ENCODE assay signal across 8 mouse cellular contexts in the genomic region with DNA sequence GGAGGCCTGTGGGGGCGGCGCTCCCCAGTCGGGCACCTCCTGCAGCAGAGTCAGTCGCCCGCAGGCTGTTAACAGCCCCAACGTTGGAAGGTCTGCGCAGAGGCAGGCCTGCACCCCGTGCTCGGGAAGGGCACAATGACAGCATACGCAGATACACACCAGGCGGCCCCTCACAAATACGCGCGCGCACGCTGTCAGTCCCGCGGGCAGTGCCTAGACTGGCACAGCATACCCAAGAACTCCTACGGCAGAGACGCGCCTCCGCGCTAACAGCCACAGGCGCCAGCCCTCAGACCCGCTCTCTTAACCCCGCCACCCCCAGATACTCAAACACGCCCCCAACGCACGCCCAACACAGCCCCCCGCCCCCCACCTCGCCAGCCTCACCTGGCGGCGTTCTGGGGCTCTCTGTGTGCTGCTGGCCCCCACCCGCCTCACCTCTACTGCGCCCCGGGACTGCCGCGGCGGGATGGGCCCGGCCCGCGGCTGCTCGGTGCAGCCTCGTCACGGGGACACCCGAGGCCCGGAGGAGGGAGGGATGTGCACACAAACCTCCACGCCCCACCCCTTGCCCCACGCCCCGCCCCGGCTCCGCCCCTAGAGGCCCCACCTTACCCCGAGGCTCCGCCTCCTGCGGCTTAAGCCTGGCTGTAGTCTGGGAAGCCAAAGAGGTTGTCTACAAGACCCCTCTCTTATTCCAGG. TPM values are rescaled to one million over a fixed set of nuclear protein-coding genes. Genes with fewer than 3 reads are reported as not detected.
DNase-seq lines count a peak whose midpoint lies in the region; ATAC-seq and TF ChIP-seq lines count a peak whose summit lies in the region.

Gene Peli3 (minus strand): TSS at position 577 of the 702 bp plus-strand sequence.

- H3K27me3 ChIP-seq in forebrain, embryonic 13.5 days = peaks cover 21% of the 10 kb centered on the region
- H3K27me3 ChIP-seq in liver, postnatal 0 days (ENCODE audit: insufficient read depth, low read length) = peaks cover 31% of the 10 kb centered on the region
- peaks cover 28% of the 10 kb centered on the region for H3K27me3 ChIP-seq in neural tube, embryonic 13.5 days

- H3K4me1 ChIP-seq in forebrain, embryonic 13.5 days = peaks cover 16% of the 10 kb centered on the region
- peaks cover 8% of the 10 kb centered on the region for H3K4me1 ChIP-seq in liver, postnatal 0 days (ENCODE audit: insufficient read depth)
- peaks cover 19% of the 10 kb centered on the region for H3K4me1 ChIP-seq in neural tube, embryonic 13.5 days (replicated peaks)

- H3K9me3 ChIP-seq in forebrain, embryonic 13.5 days (replicated peaks) = no peaks in the 10 kb centered on the region
- no peaks in the 10 kb centered on the region for H3K9me3 ChIP-seq in liver, postnatal 0 days (ENCODE audit: low read length)
- no peaks in the 10 kb centered on the region for H3K9me3 ChIP-seq in neural tube, embryonic 13.5 days

- no peak for TF ChIP-seq CTCF in liver, postnatal 0 days (IDR thresholded peaks at IDR 0.05; ENCODE audit: low read depth)

- intact Hi-C loops in heart, postnatal 10 days (cut with DNase I) = no loop called here

- peak within 1 kb of the TSS; percentile 7; the same call in 1 of the 2 replicates for H3K27ac ChIP-seq in forebrain, embryonic 13.5 days
- no peak within 1 kb of the TSS for H3K27ac ChIP-seq in liver, postnatal 0 days (ENCODE audit: low read depth)
- peak within 1 kb of the TSS; percentile 82 for H3K27ac ChIP-seq in neural tube, embryonic 13.5 days (replicated peaks)

- peak; percentile 31 to 67 for DNase-seq in CD8-positive naive resting alpha-beta T cell, adult 2 months (ENCODE audit: low read depth in 2 of 2, low spot score in 2 of 2)
- peak; percentile 63 for DNase-seq in c-Kit-positive CD71-positive TER-119-positive erythroid progenitor cells, embryonic 14.5 days (ENCODE audit: low spot score)
- peak; percentile 75 to 82 for DNase-seq in heart, postnatal 10 days
- peak; percentile 76 for DNase-seq in layer of hippocampus, adult 11-12 months (ENCODE audit: low spot score)
- peak; percentile 93 for DNase-seq in liver, postnatal 0 days
- DNase-seq in telencephalon, adult 2 months (ENCODE audit: low read depth, low spot score) = peak; percentile 58

- H3K4me2 ChIP-seq in forebrain, embryonic 13.5 days = peak within 1 kb of the TSS; percentile 86
- peak within 1 kb of the TSS; percentile 83 for H3K4me2 ChIP-seq in liver, postnatal 0 days (ENCODE audit: low read depth, low read length)
- peak within 1 kb of the TSS; percentile 85 for H3K4me2 ChIP-seq in neural tube, embryonic 13.5 days

- H3K4me3 ChIP-seq in forebrain, embryonic 13.5 days = peak within 1 kb of the TSS; percentile 60
- peak within 1 kb of the TSS; percentile 53 for H3K4me3 ChIP-seq in liver, postnatal 0 days (ENCODE audit: low read depth, low read length)
- peak within 1 kb of the TSS; percentile 66 for H3K4me3 ChIP-seq in neural tube, embryonic 13.5 days

- no peak for TF ChIP-seq EP300 in liver, postnatal 0 days (IDR thresholded peaks at IDR 0.05; ENCODE audit: low read depth)

- H3K36me3 ChIP-seq in forebrain, embryonic 13.5 days (ENCODE audit: poor library complexity, severe bottlenecking) = no peaks in the 10 kb centered on the region
- H3K36me3 ChIP-seq in liver, postnatal 0 days (replicated peaks; ENCODE audit: insufficient read depth, low read length) = no peaks in the 10 kb centered on the region
- H3K36me3 ChIP-seq in neural tube, embryonic 13.5 days = peaks cover 2% of the 10 kb centered on the region; the same call in 1 of the 2 replicates

- ATAC-seq in forebrain, embryonic 13.5 days = peak; percentile 97
- ATAC-seq in liver, postnatal 0 days = peak; percentile 99
- ATAC-seq in neural tube, embryonic 13.5 days (ENCODE audit: low read depth) = peak; percentile 96

- under 1% methylated on average over 42 of the region's 55 CpGs for WGBS in forebrain, embryonic 13.5 days
- under 1% methylated on average over 48 of the region's 55 CpGs for WGBS in liver, postnatal 0 days (ENCODE audit: insufficient replicate concordance)
- WGBS in neural tube, embryonic 13.5 days = under 1% methylated on average over 48 of the region's 55 CpGs

- H3K9ac ChIP-seq in forebrain, embryonic 13.5 days = peak within 1 kb of the TSS; percentile 70
- H3K9ac ChIP-seq in liver, postnatal 0 days (replicated peaks) = peak within 1 kb of the TSS; percentile 46
- H3K9ac ChIP-seq in neural tube, embryonic 13.5 days = peak within 1 kb of the TSS; percentile 82

RNA-seq across cellular contexts. Expression of gene Peli3, which starts in this region (rescaled TPM):
- polyA plus RNA-seq in forebrain, embryonic 13.5 days (2015; fragmentation: Nextera tagmentation; extraction: Ambion mirVana) = 5.7 TPM in 2 replicates
- total RNA-seq in heart, postnatal 10 days (2021) = under 1 TPM; 0.53 to 0.94 TPM
- polyA plus RNA-seq in liver, postnatal 0 days (2015; fragmentation: Nextera tagmentation; extraction: Ambion mirVana) = 0.26 and 0.28 TPM in 2 replicates
- 8.1 and 9.3 TPM in 2 replicates for polyA plus RNA-seq in neural tube, embryonic 13.5 days (2015; fragmentation: Nextera tagmentation; extraction: Ambion mirVana)

Comparison
In these comparisons a context has a peak if more than half of its experiments do, and no peak if none do; other contexts are left out.
1. Peak in DNase-seq in heart, postnatal 10 days; RNA of the gene not detected or under 1 TPM.
2. Peak in DNase-seq, ATAC-seq, H3K4me3 ChIP-seq, H3K9ac ChIP-seq and H3K4me2 ChIP-seq in liver, postnatal 0 days; RNA of the gene not detected or under 1 TPM.